Mouse (Mus musculus) right cerebral cortex, adult 18-20 months (tissue): Measurements from ENCODE around the gene Matn4.

Experiments
- DNase-seq: peaks from one replicate; pipeline ENCODE4 v3.0.0; 2022; ENCODE audit warnings: mixed read lengths

The Matn4 gene

DNA sequence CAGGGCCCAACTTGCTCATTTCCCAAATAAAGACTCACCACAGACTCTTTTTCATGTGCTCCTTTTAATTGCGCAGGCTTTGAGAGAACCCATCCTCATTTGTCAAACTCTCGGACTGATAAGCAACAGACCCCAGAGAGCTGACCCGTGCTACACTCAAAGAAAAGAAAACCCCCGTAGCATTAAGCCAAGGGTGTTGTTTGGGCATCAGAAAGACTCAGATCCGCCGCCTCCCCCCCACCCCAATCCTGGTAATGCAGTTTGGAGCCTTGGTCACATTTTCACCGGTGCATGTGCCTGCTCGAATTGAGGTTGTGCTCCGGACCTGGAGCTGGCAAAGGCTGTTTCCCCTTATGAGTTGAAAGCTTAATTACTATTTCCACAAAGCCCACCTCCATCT lies at the start of gene Matn4:
Matn4 (minus strand) TSS at position 101 of the 400 bp plus-strand sequence.
- no peak for DNase-seq

DNA sequence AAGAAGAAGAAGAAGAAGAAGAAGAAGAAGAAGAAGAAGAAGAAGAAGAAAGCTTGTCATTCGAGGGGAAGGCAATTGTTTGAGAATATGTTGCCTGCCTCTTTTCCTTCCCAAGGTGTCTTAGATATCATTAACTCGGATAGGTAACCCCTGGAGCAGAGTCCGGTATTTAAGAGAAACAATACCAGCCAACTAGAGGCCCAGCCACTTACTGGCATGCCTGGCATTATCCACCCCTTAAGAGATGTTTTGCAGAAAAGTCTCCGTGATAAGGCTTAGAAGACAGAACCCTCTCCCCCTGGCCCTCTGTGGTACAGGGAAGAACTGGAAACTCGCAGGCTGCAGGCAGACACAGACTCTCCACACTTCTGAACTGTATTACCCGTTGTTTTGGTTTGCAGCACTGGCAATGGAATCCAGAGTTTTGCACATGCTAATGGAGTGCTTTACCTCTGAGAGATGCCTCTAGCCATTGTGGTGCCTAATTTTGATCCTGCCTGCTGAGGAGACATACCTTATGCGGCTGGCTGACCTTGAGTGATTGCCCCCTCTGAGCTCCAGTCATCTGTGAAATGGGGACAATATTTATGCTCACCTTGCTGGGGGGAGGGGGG lies 49.0 kb upstream of the Matn4 start:
- no peak for DNase-seq

DNA sequence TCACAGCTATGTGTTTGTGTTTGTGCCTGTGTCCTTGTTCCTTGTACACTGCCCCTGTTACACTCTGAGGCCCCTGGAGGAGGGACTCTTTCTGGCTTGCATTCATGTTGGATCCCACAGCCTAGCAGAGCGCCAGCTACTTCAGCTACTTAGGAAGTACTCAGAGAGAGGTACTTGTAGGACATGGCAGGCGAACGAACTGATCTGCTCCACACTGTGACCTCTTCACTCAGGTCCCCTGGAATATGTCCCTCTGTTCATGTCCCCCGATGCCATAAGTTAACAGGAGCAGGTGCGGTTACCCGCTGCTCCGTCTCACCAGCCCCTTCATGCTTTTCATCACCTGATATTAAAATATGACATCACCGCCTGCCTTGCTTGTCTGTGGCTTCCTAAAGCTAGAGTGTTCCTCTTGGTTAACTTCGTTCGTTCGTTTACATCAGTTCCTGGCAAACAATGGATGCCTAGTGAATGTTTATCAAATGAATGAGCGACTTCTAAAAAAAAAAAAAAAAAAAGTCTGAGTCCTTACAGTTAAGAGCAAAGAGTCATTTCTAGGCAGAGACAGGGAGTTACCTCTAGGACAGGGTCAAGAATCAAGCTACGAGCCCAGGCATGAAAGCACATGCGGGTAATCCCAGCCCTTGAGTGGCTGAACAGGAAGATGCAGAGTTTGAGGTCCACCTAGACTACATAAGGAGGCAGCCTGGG lies 48.2 kb upstream of the Matn4 start:
- no peak for DNase-seq

DNA sequence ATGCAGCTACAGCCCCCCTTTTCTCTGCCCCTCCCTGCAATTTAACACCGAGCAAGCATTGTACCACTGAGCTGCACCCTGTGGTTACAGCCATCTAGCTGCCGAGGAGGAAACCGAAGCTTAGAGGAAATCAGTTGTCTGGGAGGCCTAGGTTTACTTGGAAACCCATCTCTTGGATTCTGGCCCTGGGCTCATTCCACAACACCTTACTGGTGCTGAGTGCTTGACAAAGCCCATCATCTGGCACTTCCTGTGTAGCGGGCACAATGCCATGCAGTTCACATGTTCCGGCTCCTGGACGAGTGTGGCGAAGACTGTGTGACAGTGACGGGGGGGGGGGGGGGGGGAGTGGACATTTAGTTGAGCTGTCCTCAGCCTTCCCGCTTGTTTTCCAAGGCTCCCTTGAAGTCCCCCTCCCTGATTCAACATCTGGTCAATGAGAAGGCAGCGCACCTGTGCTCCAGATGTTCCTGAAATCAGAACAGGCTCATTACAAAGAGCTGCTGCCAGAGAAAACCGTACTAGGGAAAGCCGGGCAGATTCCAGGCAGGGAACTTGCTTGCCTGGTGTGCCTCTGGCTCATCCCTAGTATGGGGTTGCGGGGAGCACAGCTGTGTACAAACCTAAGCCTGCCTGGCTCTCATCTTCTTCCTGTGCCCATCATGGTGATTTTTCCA lies 47.2 kb upstream of the Matn4 start:
- DNase-seq = no peak

DNA sequence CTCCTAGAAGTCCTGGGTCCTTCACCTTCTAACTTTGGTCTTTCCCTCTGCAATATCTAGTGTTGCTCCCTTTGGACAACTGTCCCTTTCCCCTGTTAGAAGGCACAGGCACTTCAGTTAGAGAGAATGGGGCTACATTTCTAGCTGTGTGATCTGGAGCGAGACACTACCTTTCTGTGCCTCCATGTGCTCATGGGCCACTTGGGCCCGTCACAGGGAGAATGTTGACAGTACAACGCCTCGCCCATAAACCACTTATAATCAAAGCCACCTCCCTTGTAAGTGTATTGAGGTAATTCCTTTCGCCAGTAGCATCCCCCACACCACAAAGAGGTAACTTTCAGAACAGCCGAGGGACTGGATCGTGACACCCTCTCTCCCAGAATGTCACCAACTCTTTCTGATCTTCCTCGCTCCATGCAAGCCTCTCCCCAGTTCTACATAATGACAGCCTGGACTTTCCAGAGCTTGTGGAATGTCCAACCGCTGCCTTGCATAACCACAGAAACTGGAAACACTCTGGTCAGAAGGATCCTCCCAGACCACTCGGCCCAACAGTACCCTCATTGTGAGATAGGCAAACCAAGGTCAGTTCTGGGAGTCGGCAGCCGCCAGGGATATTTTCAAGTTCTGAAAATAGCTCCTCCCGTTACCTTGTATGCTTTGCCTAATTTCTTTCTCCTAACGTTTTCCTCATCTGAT lies 44.5 kb upstream of the Matn4 start:
- DNase-seq = no peak

DNA sequence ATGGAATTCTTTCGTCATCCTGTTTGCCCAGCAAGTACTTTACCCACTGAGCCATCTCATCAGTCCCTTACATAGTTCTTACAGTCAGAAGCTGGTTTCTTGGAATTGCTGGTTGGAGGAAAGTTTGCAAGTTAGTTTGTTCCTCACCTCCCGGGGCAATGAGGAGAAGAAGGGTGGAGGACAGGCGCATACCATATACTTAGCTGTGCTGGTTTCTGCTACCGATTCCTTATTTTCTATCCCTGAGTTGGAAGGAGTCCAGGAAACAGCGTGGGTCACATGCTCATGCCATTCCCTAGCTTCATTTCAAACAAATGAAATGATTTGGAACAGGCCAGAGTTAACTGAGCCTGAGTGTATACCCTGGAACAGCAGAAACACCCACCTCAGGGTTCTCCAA lies 44.0 kb upstream of the Matn4 start:
- DNase-seq = no peak

DNA sequence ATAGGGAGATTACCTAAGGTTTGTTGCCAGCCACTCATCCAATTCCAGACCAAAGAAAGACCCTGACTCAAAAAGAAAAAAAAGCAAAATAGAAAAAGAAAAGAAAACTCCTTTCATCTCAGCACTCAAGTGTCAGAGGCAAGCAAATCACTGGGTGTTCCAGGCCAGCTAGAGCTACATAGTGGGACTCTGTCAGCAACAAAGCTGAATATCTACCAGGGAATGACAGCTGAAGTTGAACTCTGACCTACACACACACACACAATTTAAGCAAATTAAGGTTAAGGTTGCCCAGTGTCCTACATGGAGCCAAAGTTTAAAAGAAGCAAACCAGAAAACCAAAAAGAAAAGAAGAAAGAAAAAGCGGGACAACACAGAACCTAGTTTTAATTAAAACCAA lies 43.2 kb upstream of the Matn4 start:
- DNase-seq = no peak

DNA sequence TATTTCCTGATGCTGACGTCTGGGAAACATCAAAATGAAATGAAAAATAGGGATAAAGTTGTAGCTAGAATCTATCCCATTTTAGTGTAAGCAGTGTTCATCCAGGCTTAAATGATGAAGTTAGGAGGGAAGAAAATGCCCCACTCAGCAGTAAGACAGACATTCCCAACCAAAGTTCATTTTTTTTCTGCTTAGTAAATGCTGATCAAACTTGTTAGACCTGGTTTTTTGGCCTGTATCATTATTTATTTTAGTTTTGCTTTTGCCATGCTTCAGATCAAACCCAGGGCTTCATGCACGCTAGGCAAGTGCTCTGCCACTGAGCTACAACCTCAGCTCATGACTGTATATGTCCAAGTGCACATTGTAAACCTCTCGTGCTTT lies 41.1 kb upstream of the Matn4 start:
- DNase-seq = no peak

DNA sequence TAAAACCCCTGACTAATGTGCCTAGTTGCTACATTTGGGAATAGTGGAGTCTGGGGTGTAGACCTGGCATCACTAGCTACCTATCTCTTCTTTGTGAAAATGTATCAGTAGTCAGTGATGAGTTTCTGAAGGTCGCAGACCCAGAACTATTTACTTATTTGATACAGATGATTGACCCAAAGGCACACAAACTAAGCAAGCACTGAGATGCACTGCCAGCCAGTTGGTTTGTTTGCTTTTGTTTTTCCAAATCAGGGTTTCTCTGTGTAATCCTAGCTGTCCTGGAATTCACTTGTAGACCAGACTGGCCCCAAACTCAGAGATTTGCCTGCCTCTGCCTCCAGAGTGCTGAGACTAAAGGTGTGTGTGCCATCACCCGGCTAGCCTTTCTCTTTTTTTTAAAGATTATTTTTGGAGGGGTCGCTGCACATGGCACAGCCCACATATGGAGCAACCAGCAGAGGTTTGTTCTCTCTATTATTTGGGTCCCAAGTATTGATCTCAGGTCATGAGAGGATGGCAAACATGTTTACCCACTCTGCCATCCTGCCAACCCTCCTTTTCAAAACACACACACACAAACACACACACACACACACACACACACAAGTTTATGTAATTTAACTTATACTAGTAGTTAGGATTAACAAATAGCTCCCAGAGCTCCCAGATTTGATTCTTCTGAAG lies 40.6 kb upstream of the Matn4 start:
- no peak for DNase-seq

DNA sequence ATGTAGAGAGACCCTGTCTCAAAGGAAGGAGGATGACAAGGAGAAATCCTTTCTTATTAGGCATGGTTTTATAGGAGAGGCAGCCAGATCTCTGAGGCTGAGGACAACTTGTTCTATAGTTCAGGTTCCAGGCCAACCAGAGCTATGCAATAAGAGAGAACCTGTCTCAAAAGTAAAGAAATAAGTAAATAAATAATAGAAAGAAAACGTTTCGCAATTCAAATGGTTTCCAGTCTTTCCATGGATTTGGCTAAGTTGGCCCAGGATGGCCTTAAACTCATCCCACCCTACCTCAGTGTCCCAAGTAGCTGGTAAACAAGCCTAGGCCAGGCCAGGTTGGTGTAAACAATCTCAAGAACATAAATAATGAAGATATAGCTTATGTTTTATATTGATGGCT lies 39.7 kb upstream of the Matn4 start:
- DNase-seq = no peak

DNA sequence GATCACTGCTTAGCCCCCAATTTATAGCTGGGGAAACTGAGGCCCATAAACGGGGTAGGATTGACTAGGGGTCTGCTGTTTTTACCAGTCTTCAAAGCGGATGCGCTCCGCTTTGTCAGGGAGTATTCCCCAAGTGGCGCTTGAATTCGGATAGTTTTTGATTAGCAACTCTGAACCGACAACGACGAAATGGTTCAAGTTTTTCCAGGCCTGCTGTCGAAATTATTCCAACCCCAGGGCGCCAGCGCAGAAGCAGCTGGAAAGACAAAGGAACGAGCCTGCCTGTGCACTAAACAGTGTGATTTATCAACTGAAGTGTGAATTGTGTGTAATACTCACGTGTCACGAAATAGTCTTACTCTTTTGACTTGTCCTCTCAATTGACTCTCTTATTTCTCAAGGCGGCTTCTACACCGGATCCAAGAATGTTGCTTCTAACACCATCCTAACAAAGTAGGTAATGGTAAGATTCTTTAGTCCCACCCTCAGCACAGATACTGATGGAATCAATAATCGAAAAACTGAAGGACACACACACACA lies 38.6 kb upstream of the Matn4 start, which contains the start of gene Sdc4:
Sdc4 (minus strand) TSS at position 428 of the 541 bp plus-strand sequence.
- DNase-seq = no peak

DNA sequence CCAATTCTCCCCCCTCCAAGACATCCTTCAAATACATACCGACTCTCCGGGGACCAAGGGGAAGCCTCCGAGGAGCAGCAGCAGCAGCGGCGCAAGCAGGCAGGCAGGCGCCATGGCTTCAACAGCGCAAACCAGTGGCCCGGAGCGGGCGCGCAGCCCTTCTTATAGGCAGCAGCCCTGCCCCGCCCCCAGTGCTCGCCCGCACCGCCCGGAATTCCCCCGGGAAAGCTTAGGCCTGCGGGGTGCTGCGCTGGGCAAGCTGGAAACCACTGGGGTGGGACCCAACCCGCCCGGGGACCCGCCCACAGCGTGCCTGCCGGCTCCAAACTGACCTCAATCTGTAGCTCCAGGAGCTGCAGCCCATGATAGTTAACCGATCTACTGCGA lies 38.1 kb upstream of the Matn4 start:
- peak; percentile 69 for DNase-seq

DNA sequence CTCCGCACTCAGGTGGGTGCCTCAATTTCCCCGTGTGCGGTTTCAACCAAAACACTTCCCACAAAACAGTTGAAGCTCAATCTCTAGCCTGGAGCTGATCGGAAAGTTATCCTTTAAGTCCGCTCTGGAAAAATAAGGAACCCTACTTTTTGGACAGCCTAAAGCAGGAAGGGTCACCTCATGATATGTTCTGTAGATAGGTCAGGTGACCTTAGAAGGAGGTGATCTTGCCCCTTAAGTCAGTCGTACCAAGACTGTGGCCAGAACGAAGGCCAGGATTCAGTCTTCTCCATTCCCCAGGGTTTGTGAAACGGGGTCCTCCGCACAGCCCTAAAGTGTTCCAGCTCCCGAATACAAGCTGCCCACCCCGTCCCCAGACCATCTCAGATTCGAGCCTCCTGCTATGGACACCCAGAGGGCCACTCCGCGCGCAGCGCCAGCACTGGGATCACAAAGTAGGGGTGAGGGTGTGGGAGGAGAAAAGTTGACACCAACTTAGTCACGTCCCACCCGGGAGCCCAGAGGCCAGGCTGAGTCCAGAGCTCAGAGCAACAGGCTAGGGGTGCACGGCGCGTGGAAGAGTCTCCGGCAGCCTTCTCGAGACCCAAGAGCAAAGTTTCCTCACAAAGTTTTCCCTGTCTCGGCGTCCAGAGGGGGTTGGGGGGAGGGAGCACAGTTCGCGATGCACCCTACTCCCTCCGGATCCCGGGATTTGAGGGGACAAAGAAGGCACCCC lies 37.5 kb upstream of the Matn4 start:
- no peak for DNase-seq

DNA sequence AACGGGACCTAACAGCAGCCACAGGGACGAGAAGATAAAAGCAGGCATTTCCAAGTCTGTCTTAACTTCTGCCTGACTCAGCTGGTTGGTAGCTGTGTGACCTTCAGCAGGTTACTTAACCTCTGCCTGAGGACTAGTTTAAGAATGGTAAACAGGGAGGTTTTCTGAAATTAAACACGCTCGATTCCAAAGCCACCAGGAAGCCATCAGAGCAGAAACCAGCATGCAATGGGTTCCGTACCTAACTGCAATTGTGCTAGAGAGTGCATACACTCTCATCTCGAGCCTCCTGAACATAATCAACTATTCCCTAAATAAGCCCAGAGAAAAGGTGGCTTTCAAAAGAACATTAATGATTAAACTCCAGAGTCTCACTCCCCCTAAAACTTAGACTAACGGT lies 36.8 kb upstream of the Matn4 start:
- no peak for DNase-seq

DNA sequence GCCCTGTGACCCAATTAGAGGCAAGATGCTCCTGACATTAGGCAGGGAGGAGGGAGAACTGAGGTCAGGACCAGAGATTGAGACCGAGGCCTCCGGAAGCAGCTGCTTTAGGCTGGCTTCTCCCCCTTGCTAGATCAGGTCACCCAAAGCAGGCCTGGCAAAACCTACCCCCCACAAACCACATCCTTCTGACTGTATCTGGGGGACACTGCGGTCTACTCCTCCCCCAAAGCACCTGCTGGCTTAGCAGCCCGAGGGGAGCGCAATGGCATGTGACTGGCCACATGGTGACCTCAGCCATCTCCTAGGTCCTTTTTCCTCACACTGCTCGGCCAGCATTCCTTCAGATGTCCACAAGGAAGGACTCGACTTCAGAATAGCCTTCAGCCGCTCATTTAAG lies 36.2 kb upstream of the Matn4 start:
- no peak for DNase-seq

DNA sequence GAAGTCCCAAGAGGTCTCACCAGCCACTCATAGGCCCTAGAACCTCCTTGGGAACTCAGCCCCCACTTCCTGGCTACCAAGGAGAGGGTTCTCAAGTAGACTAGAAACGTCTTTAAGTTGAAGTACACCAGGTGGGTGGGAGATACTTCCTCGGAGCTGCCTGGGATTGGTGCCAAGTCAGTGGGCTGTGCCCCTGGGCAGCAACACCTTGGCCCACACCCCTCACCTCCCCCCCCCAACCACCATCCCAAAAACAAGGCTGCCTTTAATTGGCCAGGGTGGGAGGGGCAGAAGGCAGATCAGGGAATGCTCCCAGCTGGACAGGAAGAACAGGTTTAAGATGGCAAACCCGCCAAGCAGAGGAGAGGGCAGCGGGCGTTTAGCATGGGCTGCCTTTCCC lies 35.4 kb upstream of the Matn4 start:
- DNase-seq = no peak

DNA sequence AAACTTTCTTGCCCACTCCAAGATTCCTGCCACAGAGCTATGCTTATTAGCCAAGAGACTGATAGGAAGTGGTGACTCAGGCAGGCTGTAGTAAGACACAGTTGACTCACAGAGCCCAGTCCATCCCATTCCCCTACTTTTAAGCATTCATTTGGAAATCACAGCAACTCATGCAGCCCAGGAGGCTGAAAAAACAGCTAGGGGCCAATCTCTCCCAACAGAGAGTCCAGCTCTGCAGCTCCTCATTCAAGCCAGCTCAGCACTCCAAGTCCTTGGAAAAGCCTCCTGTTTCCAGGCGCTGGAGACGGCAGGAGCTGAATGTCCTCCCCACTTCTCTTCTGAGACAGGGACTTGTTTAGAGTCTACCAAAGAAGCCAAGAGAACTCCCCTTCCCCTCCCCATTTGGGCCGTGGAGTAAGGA lies 34.1 kb upstream of the Matn4 start:
- peak; percentile 57 for DNase-seq

DNA sequence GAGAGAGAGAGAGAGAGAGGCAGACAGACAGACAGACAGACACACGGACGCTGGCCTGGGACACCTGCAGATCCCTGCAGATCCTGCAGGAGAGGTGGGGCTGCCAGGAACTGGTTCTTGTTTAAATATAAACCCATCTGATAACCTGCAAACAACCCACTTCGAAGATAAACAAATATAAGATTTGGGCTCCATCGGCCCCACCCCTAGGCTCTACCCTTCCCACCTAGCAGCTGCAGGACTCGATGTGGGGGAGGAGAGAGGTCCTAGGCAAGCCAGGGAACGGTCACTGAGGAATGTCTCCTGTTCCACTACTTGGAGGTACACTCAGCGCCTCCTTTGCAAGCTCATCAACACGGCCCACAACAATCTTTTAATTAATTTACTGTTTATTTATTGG lies 33.3 kb upstream of the Matn4 start:
- no peak for DNase-seq

DNA sequence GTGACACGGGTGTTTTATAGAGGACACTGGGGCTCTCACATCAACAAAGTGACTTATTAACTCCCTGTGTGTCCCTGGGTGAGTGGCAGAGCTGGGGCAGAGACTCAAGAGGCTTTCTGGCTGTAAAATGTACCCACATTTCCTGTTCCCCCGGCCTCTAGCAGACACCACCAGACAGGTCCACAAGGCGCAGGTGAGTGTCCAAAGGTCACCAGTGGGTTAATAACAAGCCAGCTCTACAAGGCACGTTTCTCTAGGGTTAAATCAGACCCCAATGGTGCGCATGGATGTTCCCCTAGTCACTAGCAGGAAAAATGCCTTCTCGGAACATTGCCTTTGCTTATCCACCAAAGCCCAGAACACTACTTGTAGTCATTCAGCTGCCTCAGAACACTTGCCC lies 32.8 kb upstream of the Matn4 start:
- no peak for DNase-seq

DNA sequence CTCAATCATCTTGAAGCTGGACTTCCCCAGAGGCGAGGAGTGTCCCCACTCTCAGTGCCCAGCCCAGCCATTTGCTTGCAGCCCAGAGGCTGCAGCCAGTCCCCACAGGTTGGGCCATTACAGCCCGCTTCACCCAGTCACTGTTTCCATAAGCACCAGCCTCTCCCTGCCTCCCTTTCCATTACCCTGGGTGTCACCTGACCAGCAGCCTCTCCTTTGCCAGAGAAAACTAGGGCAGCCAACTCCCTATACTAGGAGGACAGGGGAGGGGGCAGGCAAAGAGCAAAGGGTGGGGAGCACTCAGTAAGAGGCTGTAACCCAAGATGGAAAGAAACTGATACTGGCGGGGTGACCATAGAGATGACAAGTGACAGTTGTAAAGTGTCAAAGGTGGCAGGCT lies 32.0 kb upstream of the Matn4 start:
- DNase-seq = no peak

DNA sequence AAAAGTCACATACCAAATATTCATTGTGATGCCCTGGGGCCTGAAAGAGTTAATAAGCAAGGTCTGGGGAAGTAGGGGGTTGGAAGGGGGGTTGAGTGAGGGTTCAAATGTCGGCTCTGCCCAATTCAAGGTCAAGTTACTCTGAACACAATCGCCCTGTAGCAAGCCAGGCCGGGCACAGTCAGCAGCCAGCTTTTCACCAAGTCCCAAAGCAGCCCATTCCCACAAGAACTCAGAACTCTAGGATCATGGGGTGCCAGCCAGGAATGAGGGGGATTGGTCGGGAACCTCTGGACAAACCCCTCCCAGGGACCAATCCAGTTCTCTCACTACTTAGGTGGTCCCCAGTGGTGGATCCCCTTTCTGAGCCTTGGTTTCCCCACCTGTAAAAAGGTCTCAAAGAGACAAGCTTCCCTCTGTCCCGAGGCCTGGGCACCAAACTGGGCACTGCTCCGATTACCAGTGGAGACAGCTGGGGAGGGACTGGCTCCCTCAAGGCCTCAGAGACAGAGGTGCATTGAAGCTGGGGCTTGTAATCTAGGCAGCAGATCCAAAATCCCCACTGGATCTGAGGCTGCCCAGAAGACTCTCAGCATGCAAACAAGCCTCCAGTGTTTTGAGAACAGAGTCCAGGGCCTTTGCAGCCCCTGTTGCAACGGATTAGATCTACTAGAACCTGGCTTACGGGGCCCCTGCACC lies 31.4 kb upstream of the Matn4 start:
- peak; percentile 20 for DNase-seq
